Mouse (Mus musculus): ENCODE results near the gene Kcnq2. TPM values are rescaled to one million over a fixed set of nuclear protein-coding genes. Genes with fewer than 3 reads are reported as not detected.
A peak's percentile ranks its signal among the peaks of the same experiment; 100 is the strongest.

Kcnq2 gene
- total RNA-seq, 2 experiments from 2014 or later: 324 to 327 TPM

DNA sequence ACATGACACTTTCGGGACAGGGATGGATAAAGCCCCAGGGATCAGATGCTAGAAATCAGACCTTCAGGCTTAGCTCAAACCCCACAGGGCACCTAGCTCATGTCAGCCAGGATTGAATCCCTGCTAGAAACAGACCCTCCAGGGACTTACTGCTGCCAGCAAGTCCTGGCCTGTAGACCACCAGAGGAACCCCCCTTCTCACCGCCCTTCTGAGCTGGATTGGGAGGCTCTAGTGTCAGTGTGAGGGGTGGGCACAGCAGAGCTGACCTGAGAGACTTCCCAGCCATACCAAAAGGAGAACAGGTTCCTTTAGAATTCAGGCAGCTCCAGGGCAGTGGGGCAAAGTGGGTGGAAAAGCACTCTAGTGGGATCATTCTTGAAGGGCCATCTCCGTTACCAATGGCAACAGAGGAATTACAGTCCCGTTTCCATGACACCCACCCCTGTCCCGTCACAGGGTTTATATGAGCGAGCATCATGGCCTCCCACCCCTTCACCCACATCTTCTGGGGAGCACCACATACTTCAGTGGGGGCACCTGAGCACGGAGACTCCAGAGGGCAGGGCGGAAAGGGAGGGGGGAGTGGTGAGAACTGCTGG, 21.2 kb downstream of the Kcnq2 start:
- DNase-seq (ENCODE audit: low spot score in 2 of 2): no peak

DNA sequence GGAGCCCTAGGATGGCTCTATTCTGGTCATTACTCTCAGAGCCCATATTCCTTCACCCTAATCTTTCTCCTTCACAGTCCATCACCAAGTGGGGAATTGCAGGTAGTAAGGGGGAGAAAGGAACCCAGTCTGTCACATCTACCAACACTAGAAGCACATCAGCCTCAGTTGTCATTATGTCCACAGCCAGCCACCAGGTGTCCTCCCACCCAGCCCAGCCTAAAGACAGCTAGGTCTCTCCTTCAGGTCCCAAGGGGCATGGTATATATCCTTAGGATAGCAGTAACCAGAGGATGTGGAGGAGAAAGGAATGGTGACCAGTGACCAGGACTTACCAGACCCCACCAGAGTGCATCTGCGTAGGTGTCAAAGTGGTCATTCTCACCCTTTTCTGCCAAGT, 23.4 kb downstream of the Kcnq2 start:
- no peak for DNase-seq (ENCODE audit: low spot score in 2 of 2)

DNA sequence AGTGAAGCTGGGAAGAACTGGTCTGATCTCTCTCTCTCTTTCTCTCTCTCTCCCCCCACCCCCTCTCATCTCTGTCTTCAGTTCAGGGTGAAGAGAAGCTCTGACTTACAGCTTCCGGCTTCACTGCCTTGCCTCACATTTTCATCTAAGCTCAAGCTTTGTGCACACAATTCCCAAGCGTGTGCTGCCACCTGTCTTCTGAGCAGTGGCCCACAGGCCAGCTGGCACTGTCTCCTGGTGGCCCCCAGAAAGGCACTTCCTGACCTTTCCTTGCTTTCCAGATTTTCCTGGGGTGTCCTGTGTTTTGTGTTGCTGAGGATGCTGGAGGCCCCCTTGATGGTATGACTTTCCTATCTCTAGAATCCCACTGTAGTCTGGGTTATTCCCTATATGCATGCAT, 31.0 kb downstream of the Kcnq2 start:
- no peak for DNase-seq (ENCODE audit: low spot score in 2 of 2)

DNA sequence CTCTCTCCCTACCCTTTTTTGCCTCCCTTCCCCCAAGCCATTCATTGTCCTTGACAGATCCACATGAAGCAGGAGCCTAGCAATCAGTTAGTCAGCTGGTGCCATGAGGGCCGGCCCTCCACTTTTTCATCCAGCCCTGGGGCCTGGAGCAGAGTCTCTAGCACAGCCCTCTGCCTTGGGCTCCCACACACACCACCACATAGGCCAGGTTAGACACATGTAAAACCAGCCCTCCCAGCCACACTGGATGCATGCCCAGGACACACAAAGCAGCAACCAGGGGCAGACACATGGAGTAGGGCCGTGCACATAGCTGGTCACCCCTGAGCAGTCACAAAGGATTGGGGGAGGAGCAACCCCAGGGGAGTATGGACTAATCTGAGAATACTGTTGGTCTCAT, 32.9 kb downstream of the Kcnq2 start:
- no peak for DNase-seq (ENCODE audit: low spot score in 2 of 2)

DNA sequence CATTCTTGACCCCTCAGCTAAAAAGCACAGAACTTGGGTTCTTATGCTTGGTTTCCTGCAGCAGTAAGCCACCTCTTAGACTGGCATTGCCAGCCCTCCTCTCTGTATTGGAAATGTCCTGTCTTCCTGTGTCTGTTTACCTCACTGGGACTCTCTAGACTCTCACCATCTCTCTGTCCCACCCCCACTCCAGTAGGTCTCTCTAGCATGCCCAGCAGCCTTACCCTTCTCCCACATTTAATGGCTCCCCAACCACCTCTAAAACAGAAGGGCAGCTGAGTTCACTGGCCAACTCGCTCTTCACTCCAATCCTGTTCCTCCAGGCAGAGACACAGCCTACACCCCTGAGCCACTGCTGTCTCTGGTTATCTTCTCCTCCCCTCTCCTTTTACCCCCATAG, 33.5 kb downstream of the Kcnq2 start:
- DNase-seq (ENCODE audit: low spot score in 2 of 2): no peak

DNA sequence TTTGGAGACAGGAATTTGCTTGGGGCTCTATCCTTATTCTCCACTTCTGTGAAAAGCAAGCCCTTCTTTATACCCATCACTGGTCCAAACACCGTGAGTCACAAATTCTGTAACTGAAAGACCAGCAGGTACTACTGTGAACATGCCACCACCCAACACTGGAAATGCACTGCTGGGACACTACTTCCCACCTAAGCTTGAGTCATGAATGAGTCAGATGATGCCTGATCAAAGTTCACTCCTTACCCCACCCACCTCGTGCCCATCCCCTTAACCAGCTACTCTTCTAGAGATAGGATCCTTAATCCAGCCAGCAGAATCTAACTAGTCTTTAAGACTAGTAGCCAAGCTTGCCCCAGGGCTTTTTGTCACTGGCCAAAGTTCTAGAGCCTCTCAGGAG, 35.0 kb downstream of the Kcnq2 start:
- DNase-seq (ENCODE audit: low spot score in 2 of 2): no peak

DNA sequence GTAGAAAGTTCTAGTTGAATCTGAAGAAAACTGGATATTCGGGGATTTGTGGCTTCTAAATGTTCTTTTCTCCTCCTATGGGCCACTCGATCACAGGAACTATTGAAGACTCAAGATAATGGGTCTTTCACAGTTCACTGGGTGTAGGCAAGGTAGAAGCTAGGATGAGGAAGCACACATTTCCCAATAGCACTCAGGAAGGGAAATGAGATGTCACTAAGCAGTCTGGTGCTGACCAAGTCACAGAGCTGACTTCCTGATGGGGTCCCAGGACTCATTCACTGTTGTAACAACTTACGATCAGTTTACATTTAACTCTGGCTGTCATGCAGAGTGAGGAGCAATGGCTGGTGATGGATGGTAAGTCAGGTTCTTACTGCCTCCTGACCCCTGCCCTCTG, 45.0 kb downstream of the Kcnq2 start:
- DNase-seq (ENCODE audit: low spot score in 2 of 2): no peak

DNA sequence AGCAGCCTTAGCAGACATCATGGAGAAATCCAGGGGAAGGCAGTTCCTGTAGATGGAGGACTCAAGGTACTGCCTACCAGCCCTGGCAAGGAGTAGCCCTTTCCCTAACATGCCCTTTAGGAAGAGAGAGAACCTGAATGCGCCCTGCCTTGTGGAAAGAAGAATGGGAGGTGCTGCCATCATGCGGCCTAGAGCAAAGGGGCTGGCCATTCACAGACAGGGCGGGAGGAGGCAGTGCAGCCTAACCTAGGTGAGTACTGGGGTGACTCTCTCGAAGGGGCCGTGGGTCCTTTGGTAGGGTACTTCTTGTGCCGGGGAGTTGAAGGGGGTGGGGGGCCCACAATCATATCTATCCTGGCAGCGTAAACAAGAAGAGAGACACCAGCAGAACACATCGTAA, 50.1 kb downstream of the Kcnq2 start:
- DNase-seq (ENCODE audit: low spot score in 2 of 2): no peak

DNA sequence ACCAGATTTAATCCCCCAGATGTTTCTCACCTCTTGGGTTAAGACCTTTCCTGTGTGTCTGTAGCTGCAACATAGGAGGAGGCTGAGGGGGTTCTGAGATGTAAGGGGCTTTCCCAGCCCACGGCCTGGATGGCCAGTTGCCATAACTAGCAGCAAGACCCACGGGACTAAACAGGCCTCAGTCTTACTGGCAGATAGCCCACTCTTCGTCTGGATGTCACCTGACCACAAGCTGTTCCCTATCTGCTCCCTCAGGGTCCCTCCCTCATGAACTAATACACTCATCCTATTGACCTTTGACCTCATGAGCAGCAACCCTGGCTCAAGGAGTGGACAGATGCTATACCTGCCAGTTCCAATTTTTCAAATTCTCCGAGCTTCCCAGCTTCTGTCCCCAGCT, 51.2 kb downstream of the Kcnq2 start:
- DNase-seq (ENCODE audit: low spot score in 2 of 2): no peak

DNA sequence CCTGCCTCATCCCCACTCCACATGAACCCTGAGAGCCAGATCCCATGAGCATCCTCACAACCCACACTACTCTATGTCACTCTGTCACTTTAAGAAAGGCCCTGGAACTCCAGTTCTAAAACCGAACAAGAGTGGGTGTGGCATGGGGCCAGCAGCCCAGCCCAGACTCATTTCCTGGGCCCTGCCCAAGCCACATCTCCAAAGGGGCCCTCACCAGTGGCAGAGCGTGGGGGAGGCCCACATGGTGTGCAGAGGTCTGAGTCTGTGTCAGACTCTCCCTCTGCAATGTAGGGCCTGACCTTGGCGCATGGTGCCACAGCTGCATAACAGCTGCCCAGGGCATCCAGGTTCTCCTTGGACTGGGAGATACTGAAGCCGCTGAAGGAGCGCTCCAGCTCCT, 54.2 kb downstream of the Kcnq2 start:
- no peak for DNase-seq (ENCODE audit: low spot score in 2 of 2)

DNA sequence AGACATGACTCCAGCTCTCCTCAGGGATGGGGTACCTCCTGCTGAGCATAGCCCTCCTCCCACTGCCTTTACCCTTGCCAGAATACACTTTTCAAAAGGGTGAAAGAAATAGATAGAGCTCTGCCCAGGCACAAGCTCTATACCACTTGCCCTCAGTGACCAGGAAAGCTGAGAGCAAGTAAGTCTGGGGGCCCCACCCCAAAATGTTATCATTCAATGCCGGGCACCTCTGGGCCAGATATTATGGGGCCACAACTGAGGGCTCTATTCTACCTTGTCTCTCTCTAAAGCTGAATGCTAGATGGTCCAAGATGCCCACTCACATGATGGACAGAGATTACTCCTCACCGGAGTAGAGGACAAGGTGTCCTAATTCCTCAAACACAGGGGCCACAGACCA, 55.6 kb downstream of the Kcnq2 start:
- no peak for DNase-seq (ENCODE audit: low spot score in 2 of 2)

DNA sequence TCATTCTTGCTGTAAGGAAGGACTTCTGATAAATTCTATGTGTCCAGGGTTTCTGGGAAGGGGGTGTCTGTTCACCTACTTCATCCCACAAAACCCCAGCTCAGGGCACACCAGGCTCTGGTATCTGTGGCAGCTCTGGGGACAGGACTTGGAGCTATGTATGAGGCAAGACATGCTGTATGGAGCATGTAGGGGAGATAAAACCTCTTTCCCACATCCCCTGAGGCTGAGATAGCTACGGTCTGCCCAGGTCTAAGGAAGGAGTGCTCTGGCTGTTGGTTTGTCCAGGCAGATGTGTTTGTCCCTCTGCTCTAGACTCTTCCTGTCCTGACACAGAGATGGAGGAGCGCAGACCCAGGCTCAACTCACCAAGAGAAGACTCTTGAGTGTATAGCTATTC, 56.2 kb downstream of the Kcnq2 start:
- DNase-seq (ENCODE audit: low spot score in 2 of 2): no peak

DNA sequence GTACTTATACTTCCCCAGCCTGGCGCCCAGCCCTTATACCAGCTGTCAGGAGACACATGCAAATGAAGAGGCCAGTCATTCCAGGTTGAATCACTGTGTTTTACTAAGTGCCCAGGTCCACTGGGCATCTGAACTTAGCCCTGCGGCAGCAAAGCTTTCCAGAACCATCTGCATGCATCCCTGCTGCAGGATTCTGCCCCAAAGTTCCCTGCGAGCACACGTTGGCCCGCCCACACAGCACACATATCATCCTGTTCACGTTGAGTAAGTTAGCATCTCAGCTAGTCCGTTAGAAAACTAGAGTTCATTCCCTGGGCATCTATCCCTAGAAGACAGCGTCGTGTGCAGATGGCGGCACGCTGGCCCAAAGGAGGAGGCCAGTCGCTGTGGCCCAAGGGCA, 59.6 kb downstream of the Kcnq2 start:
- DNase-seq (ENCODE audit: low spot score in 2 of 2): no peak

DNA sequence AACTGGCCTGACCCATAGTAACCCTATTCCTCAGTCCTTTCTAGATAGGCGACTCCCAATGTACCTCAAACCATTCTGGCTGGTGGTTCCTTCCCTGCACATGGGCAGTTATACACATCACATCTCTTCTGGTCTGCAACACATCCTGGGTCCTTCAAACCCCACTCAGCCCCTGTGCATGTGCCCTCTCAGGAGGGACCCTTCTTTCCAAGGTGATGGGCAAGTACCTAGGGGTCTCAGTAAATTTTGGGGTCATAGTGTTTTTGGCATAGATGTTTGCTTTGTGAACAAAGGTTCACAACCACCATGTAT, 62.7 kb downstream of the Kcnq2 start:
- no peak for DNase-seq (ENCODE audit: low spot score in 2 of 2)

DNA sequence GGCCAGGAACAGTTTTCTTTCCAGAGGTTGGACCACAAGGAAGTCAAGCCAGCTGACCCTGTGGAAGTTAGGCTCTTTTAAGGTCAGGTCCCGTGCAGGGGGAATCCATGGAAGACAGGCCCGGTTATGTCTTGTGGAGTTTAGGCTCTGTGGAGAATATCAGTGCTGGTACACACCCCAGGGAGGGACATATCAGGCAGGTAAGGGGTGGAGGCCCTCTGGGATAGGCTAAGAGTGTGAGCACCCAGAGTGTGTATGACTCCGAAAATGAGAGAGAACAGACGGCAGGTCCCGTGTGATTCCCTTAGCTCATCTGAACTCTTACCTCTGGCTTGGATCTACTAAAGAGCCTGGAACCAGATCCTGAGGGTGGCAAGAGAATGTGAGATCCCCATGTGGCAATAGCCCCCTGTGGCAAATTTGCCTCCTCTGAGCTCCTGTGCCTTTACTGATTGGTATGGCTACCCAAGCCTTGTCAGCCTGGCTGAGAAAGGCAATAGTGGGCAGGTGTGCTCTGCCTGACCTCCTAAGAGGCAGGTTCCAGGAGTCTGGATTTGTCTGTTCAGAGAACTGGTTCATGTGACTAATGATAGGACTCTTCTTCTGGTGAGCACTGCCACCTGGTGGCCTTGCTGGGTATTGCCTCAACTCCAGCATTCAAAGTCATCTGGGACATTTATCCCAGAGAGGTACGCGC, 63.2 kb downstream of the Kcnq2 start:
- DNase-seq (ENCODE audit: low spot score in 2 of 2): peak; percentile 83 to 94

DNA sequence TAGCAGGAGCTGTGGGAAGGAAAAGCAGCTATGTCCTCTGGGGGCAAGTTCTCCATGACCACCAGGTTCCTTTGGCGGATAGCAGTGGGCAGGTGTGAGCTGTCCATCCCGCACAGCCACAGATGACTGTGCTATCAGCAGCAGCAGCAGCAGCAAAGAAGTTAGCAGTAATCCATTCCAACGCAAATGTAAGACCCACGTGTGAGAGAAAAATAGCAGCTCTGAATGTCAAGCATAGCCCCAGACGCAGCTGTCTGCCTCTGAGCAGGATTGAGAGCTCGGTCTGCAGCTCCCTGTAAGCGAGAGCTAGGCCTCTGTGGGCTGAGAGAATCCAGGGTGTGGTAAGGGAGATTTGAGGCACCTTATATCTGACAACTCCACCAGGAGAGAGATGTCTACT, 65.0 kb downstream of the Kcnq2 start:
- peak; percentile 48 to 66 for DNase-seq (ENCODE audit: low spot score in 2 of 2)

DNA sequence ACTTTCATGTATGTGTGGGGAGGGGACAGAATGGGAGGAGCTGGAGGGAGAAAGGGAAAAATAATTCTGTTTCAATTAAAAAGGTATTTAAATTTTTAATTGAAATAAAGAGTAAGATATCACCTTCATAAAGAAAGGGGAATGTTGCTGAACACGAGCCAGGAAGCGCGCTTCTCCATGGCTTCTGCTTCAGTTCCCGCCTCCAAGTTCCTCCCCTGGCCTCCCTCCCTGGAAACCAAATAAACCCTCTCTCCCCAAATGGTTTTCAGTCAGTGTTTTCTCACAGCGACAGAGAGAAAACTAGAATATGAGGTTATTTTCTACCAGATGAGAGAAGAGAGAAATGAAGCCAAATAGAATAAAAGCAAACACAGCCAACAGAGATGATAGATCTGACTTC, 66.6 kb downstream of the Kcnq2 start:
- no peak for DNase-seq (ENCODE audit: low spot score in 2 of 2)

DNA sequence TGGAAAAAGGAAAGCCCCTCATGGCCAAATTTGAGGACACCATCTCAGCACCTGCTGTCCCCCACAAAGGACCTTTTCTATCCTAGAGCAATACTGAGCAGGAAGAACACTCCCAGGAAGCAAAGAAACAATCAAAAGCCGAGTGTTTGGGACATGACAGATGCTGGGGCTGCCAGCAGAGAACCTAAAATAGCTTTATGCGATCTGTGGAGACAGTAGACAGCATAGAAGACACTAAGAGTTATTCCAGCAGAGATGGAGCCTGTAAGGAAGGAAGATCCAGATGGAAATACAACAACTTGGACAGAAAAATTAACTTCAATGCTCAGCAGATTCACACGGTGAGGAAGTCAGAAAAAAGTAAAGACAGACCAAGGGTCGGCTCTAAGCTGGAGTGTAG, 69.3 kb downstream of the Kcnq2 start:
- no peak for DNase-seq (ENCODE audit: low spot score in 2 of 2)

DNA sequence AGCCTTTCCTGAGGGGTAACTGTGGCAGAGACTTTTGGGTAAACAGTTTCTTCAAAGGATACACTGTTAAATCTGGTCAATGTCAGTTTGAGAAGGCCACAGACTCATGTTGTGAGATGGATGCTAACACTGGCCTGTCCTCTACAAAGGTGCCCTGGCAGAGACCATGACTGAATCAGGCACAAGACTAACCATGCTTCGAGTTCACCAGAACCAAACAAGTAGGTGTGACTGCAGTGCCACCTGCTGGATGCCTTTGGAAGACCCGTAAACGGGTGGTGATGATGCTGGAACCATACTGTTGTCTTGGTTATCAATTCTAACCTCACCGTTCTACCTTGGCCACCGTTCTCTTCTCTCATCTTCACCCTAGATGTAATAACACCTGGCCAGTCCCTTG, 75.0 kb downstream of the Kcnq2 start:
- peak; percentile 79 to 93 for DNase-seq (ENCODE audit: low spot score in 2 of 2)

DNA sequence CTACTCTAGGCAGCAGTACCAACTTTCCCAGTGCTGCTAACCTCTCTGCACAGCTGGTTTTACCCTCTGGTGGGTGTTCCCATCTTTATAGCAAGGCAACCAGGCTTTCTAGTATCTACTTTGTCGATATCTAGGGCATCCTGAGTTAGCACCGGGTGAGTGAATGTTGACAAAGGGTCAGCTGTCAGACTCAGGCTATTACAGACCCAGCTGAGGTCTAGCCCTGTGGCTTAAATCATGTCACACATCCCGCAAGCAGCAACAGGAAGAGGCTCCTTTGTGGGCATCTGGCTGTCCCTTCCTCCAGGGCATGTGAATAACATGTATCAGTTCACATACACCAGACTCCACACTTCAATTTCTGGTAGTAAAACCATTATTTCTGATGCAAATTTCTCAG, 76.9 kb downstream of the Kcnq2 start:
- DNase-seq (ENCODE audit: low spot score in 2 of 2): no peak

DNA sequence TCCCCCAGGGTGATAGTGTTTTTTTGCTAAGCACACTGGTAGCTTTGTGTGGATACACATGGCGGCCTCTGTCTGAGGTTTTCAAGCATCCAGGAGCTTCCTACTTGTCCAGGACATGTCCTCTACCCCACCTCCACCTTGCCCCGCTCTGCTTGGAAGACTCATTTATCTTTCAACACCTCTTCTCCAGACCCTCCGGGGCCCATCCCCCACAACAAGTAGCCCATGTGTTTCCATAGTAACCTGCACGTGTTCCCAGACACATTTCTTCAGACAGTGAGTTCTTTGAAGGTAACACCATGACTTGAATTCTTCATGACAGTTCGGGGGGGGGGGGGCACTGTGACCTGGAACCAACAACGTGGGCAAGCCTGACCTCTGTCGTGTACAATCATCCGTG, 77.8 kb downstream of the Kcnq2 start:
- DNase-seq (ENCODE audit: low spot score in 2 of 2): no peak

DNA sequence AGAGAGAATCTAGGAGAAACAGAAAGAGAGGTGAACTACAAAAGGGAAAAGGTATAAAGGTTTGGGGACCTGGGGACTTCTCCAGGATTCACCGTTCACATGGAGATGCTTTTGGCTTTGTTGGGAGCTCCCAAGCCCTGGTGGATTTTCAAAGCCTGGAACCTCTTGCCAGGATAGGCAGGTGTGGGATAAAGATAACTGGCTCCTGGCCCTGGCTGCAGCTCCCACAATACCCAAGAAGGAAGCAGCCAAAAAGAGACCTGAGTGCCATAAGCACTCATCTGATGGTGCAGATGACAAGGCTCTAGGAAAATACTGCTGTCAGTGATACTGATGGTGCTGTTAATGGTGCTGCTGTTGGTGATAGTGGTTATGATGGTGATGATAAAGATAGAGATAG, 82.9 kb downstream of the Kcnq2 start:
- DNase-seq (ENCODE audit: low spot score in 2 of 2): no peak

DNA sequence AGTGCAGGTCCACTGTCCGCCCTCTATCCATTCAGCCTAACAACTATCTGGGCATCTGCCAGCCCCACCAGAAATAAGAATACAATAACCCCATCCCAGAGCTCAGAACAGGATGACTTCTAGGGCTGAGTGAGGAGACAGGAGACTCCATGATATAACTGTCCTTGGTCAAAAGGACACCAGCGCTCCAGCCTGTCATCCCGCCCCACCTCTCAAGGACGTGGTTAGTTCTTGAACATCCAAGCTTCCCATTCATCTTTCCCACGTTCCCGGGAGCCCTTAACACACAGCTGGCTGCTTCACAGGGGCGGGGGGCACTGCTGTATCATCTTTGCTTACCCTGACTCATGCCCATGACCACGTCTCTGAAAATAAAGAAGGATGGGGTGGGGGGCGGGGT, 86.1 kb downstream of the Kcnq2 start:
- DNase-seq (ENCODE audit: low spot score in 2 of 2): no peak

All from layer of hippocampus, adult 18-20 months (tissue).